14 mouse cellular contexts compared by ENCODE assay signal in the genomic region with DNA sequence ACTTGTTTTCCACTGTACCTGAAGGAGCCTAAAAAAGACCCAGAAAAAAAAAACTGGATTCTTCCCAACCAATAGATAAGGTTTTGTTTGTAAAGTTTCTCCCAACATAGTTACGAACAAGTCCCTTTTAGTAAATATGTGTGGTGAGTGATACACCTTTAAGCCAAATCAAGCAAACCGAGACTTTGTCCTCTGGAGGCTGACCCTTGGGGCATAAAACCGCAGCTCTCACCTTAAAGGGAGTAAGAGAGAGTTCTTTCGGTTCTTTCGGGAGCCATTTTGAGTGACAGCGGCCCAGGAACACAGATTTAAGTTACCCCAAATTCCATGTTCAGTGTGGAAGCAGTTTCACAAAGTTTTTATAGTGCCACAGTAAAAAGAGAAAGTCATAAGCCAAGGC.
"Had no signal": no experiment of that assay in that cellular context is flagged by ENCODE, and none has a peak within 500 bp of the region (broad histone marks: within the 10 kb centered on the region; RNA-seq: fewer than 3 reads in every experiment).

No protein-coding gene starts in this region.

- H3K36me3 ChIP-seq: limb, embryonic 10.5 days; midbrain, embryonic 10.5 days; neural tube, embryonic 15.5 days had no signal

- H3K27me3 ChIP-seq: neural tube, embryonic 15.5 days had no signal

- H3K9ac ChIP-seq: neural tube, embryonic 15.5 days had no signal

- ATAC-seq: hindbrain, postnatal 0 days had no signal

- H3K4me3 ChIP-seq: left cerebral cortex, adult 2 months; limb, embryonic 10.5 days; midbrain, embryonic 10.5 days; myocyte; neural tube, embryonic 15.5 days had no signal

- H3K27ac ChIP-seq: hindbrain, postnatal 0 days; left cerebral cortex, adult 2 months; limb, embryonic 10.5 days; midbrain, embryonic 10.5 days; neural tube, embryonic 15.5 days had no signal

- H3K9me3 ChIP-seq: limb, embryonic 10.5 days; midbrain, embryonic 10.5 days; neural tube, embryonic 15.5 days had no signal

- H3K4me1 ChIP-seq: limb, embryonic 10.5 days; midbrain, embryonic 10.5 days; neural tube, embryonic 15.5 days had no signal

- H3K4me2 ChIP-seq: neural tube, embryonic 15.5 days had no signal

- DNase-seq: kidney, adult 11 months; lung, adult 2 months; lung, postnatal 10 days; lung, postnatal 4 days; midbrain, embryonic 14.5 days; right cerebral cortex, adult 18-20 months; right cerebral cortex, postnatal 25 days; thymus, postnatal 4 days had no signal
